ENCODE assay signal across 8 mouse cellular contexts in the genomic region with DNA sequence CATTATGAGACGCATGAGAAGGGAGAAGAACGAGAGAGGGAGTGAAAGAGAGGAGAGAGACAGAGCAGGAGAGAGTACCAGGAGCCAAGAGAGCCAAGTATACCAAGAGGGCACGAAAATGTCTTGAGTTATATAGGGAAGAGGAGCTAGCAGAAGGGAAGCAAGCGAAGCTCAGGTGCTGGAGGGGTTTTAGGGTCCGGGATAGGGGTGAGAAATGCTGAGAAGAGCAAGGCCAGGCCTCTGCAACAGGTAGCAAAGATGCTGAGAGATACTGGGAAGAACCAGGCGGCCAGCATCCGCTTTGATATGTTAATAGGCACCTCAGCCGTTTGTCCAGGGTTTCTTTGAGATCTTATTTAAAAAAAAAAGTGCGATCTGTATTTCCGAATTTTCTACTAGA. TPM values are rescaled to one million over a fixed set of nuclear protein-coding genes. Genes with fewer than 3 reads are reported as not detected.
DNase-seq lines count a peak whose midpoint lies in the region; ATAC-seq and TF ChIP-seq lines count a peak whose summit lies in the region.

No protein-coding gene starts in this region.

- H3K4me2 ChIP-seq in forebrain, embryonic 15.5 days (replicated peaks), result peak overlapping the region; percentile 58
- H3K4me2 ChIP-seq in limb, embryonic 14.5 days (replicated peaks; ENCODE audit: low read depth, low read length, severe bottlenecking), result peak overlapping the region; percentile 52
- H3K4me2 ChIP-seq in stomach, embryonic 16.5 days (ENCODE audit: low read depth, low read length), result peak overlapping the region; percentile 66

- H3K9ac ChIP-seq in forebrain, embryonic 15.5 days (replicated peaks), result peak overlapping the region; percentile 81
- peak overlapping the region; percentile 70 for H3K9ac ChIP-seq in limb, embryonic 14.5 days (ENCODE audit: low read depth, low read length, severe bottlenecking)
- peak overlapping the region; percentile 83 for H3K9ac ChIP-seq in stomach, embryonic 16.5 days (ENCODE audit: low read length)

- WGBS in forebrain, embryonic 15.5 days, result 7% methylated on average over 10 of the region's 10 CpGs
- WGBS in limb, embryonic 14.5 days, result 29% methylated on average over 10 of the region's 10 CpGs
- 34% methylated on average over 10 of the region's 10 CpGs for WGBS in stomach, embryonic 16.5 days

- peak overlapping the region; percentile 84 for H3K27ac ChIP-seq in left cerebral cortex, adult 2 months
- H3K27ac ChIP-seq in forebrain, embryonic 15.5 days (replicated peaks), result peak overlapping the region; percentile 97
- H3K27ac ChIP-seq in limb, embryonic 14.5 days (replicated peaks; ENCODE audit: low read depth, low read length), result peak overlapping the region; percentile 86
- H3K27ac ChIP-seq in stomach, embryonic 16.5 days (ENCODE audit: low read length), result peak overlapping the region; percentile 91

- peaks cover 25% of the 10 kb centered on the region for H3K4me1 ChIP-seq in forebrain, embryonic 15.5 days
- H3K4me1 ChIP-seq in limb, embryonic 14.5 days (ENCODE audit: control insufficient read depth, insufficient read depth, low read length), result peaks cover 16% of the 10 kb centered on the region
- peaks cover 12% of the 10 kb centered on the region; the same call in 1 of the 2 replicates for H3K4me1 ChIP-seq in stomach, embryonic 16.5 days (ENCODE audit: control insufficient read depth, insufficient read depth, low read length)

- ATAC-seq in forebrain, embryonic 15.5 days (replicated peaks), result no peak
- ATAC-seq in limb, embryonic 14.5 days (ENCODE audit: low FRiP score, low read depth), result 0 out of 2 replicates have a peak, but pooled peaks have one; percentile 24
- ATAC-seq in stomach, embryonic 16.5 days (ENCODE audit: insufficient read depth, low FRiP score), result no peak
- no peak for ATAC-seq in erythroid progenitor cell, adult 5-6 weeks (replicated peaks; ENCODE audit: low FRiP score, poor library complexity, severe bottlenecking)

- TF ChIP-seq CTCF in left cerebral cortex, adult 2 months (IDR thresholded peaks at IDR 0.05), result no peak

- H3K9me3 ChIP-seq in forebrain, embryonic 15.5 days, result no peaks in the 10 kb centered on the region
- no peaks in the 10 kb centered on the region for H3K9me3 ChIP-seq in limb, embryonic 14.5 days (ENCODE audit: control insufficient read depth, low read length)
- H3K9me3 ChIP-seq in stomach, embryonic 16.5 days (replicated peaks; ENCODE audit: control insufficient read depth, low read length), result no peaks in the 10 kb centered on the region

- intact Hi-C loops in left cerebral cortex, adult 2 months (cut with DNase I), result loop anchor here (1.0 kb wide), 1 partner anchor 16 kb away; no protein-coding TSS in a partner anchor

- peak overlapping the region; percentile 56 for H3K4me3 ChIP-seq in left cerebral cortex, adult 2 months
- H3K4me3 ChIP-seq in forebrain, embryonic 15.5 days, result peak overlapping the region; percentile 44
- H3K4me3 ChIP-seq in limb, embryonic 14.5 days (replicated peaks; ENCODE audit: low read length), result peak overlapping the region; percentile 29
- H3K4me3 ChIP-seq in stomach, embryonic 16.5 days (replicated peaks; ENCODE audit: low read length), result peak overlapping the region; percentile 55

- no peak for DNase-seq in left cerebral cortex, adult 2 months (ENCODE audit: extremely low spot score in 1 of 2, low spot score in 2 of 2)
- DNase-seq in left cerebral cortex, adult 9 months (ENCODE audit: low spot score in 2 of 2), result no peak
- DNase-seq in ZHBTc4 (ENCODE audit: low read depth, low spot score), result peak; percentile 32
- DNase-seq in limb, embryonic 14.5 days (ENCODE audit: low spot score), result no peak
- no peak for DNase-seq in gastrocnemius, postnatal 10 days

- no peak for TF ChIP-seq POLR2A in limb, embryonic 14.5 days (IDR thresholded peaks at IDR 0.05; ENCODE audit: borderline replicate concordance, extremely low read depth, insufficient read depth, insufficient read length)

- H3K36me3 ChIP-seq in forebrain, embryonic 15.5 days, result no peaks in the 10 kb centered on the region
- H3K36me3 ChIP-seq in limb, embryonic 14.5 days (ENCODE audit: control insufficient read depth, insufficient read depth, low read length), result no peaks in the 10 kb centered on the region
- no peaks in the 10 kb centered on the region for H3K36me3 ChIP-seq in stomach, embryonic 16.5 days (ENCODE audit: control insufficient read depth, insufficient read depth, low read length)

- H3K27me3 ChIP-seq in forebrain, embryonic 15.5 days, result no peaks in the 10 kb centered on the region
- H3K27me3 ChIP-seq in limb, embryonic 14.5 days (ENCODE audit: control insufficient read depth, insufficient read depth, low read length), result no peaks in the 10 kb centered on the region
- H3K27me3 ChIP-seq in stomach, embryonic 16.5 days (ENCODE audit: control insufficient read depth, insufficient read depth, low read length), result no peaks in the 10 kb centered on the region

RNA-seq across cellular contexts. Expression of gene Tmpo, which starts 6.2 kb away (rescaled TPM):
- total RNA-seq in left cerebral cortex, adult 2 months (2021), result 10 to 100 TPM; 40.4 to 40.6 TPM
- 191 and 194 TPM in 2 replicates for polyA plus RNA-seq in forebrain, embryonic 15.5 days (2015; fragmentation: Nextera tagmentation; extraction: Ambion mirVana)
- polyA plus RNA-seq in limb, embryonic 14.5 days (2012; rRNA removed), result 285 and 340 TPM in 2 replicates
- polyA plus RNA-seq in limb, embryonic 14.5 days (2014; fragmentation: Nextera tagmentation; extraction: Ambion mirVana), result 239 and 276 TPM in 2 replicates
- 109 and 132 TPM in 2 replicates for polyA plus RNA-seq in stomach, embryonic 16.5 days (2015; fragmentation: Nextera tagmentation; extraction: Ambion mirVana)
- total RNA-seq in erythroid progenitor cell, adult 5-6 weeks (2015; ENCODE audit: low replicate concordance), result 941 and 1,232 TPM in 2 replicates
- 1,337 and 1,570 TPM in 2 replicates for total RNA-seq in erythroid progenitor cell, adult 5-6 weeks (2017; ENCODE audit: low replicate concordance)
- total RNA-seq in gastrocnemius, postnatal 10 days (2021), result 100 to 1,000 TPM in 1 of 2 experiments, 10 to 100 TPM in 1; 84.2 to 106 TPM

Comparison
In these comparisons a context has a peak if more than half of its experiments do, and no peak if none do; other contexts are left out.
1. RNA of gene Tmpo, which starts 6.2 kb away (total RNA-seq): 941 to 1,570 TPM in erythroid progenitor cell, adult 5-6 weeks; 84.2 to 106 TPM in gastrocnemius, postnatal 10 days and 40.4 to 40.6 TPM in left cerebral cortex, adult 2 months; every median in the first group is over 4 times any median in the second.
2. Peak in every context shown above with its lines, with median percentiles within 50 percentile points of each other: H3K27ac ChIP-seq, H3K4me3 ChIP-seq, H3K4me2 ChIP-seq and H3K9ac ChIP-seq.